Mouse (Mus musculus): ENCODE measurements around the gene Ppfia1.
A peak's percentile ranks its signal among the peaks of the same experiment; 100 is the strongest.

GRCm38 (mm10) chr7:144587291-144587690, 33.8 kb upstream of the Ppfia1 start:
- peak; percentile 74 for TF ChIP-seq CTCF (IDR thresholded peaks at IDR 0.05; ENCODE audit: extremely low read depth, insufficient read depth, low read length)
- TF ChIP-seq POLR2A (IDR thresholded peaks at IDR 0.05; ENCODE audit: extremely low read depth, insufficient read depth, low read length) = no peak

Data from cortical plate, adult 2 months (tissue).